Mouse (Mus musculus): Measurements from ENCODE around the gene Pou2f1. TPM values are rescaled to one million over a fixed set of nuclear protein-coding genes. Genes with fewer than 3 reads are reported as not detected.

Pou2f1 gene
- polyA plus RNA-seq, 1 experiment, result 10.8 TPM

GRCm38 (mm10) chr1:165860373-165861234 is 141.9 kb downstream of the Pou2f1 start:
- Histone ChIP-seq H3K4me1 (ENCODE audit: control insufficient read depth, insufficient read depth, low read length) (no peaks in the 10 kb centered on the region), H3K36me3 (ENCODE audit: control insufficient read depth, insufficient read depth, low read length) (no peaks in the 10 kb centered on the region), H3K27ac (ENCODE audit: insufficient read depth, low read depth, low read length) (no peak overlapping the region), H3K4me3 (ENCODE audit: insufficient read depth, low read depth, low read length) (no peak overlapping the region), H3K27me3 (replicated peaks; ENCODE audit: control insufficient read depth, insufficient read depth, low read length) (no peaks in the 10 kb centered on the region)
- WGBS, result 70% methylated on average over 9 of the region's 9 CpGs
- DNase-seq, result no peak
- TF ChIP-seq CTCF (conservative IDR thresholded peaks at IDR 0.05; ENCODE audit: insufficient read depth, insufficient read length, low read depth, low read length) (no peak), POLR2A (IDR thresholded peaks at IDR 0.05; ENCODE audit: low read depth, low read length) (no peak)

- WGBS, result 84% methylated on average over 5 of the region's 5 CpGs
- H3K4me1 ChIP-seq (ENCODE audit: control insufficient read depth, insufficient read depth, low read length), result no peaks in the 10 kb centered on the region
- H3K36me3 ChIP-seq (ENCODE audit: control insufficient read depth, insufficient read depth, low read length), result no peaks in the 10 kb centered on the region
- DNase-seq, result no peak
- H3K4me3 ChIP-seq (ENCODE audit: insufficient read depth, low read depth, low read length), result no peak overlapping the region
- H3K27me3 ChIP-seq (replicated peaks; ENCODE audit: control insufficient read depth, insufficient read depth, low read length), result no peaks in the 10 kb centered on the region
- TF ChIP-seq CTCF (conservative IDR thresholded peaks at IDR 0.05; ENCODE audit: insufficient read depth, insufficient read length, low read depth, low read length) (peak; percentile 62), POLR2A (IDR thresholded peaks at IDR 0.05; ENCODE audit: low read depth, low read length) (no peak)
- no peak overlapping the region for H3K27ac ChIP-seq (ENCODE audit: insufficient read depth, low read depth, low read length)
Measured at GRCm38 (mm10) chr1:165858356-165858755, 144.1 kb downstream of the Pou2f1 start.

DNA sequence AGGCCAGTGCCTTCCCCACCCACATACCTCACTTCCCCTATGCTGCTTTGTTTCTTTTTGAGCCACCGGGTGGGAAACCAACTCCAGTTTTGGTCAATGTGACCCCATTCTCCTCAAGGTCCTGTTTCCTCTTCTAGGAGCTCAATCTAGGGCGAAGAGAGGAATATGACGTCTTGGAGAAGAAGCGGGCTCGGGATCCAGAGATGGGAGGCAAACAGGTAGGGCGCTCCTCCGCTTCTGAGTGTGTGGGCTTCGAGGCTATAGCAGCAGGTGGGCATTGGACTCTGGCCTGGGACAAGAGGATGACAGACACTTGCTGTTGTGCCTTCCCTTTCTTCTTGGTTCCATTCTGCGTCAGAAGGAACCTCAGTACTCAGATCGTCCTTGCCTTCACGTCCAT is 145.2 kb downstream of the Pou2f1 start:
- WGBS, result 92% methylated on average over 11 of the region's 11 CpGs
- TF ChIP-seq CTCF (conservative IDR thresholded peaks at IDR 0.05; ENCODE audit: insufficient read depth, insufficient read length, low read depth, low read length) (no peak), POLR2A (IDR thresholded peaks at IDR 0.05; ENCODE audit: low read depth, low read length) (no peak)
- no peaks in the 10 kb centered on the region for H3K27me3 ChIP-seq (replicated peaks; ENCODE audit: control insufficient read depth, insufficient read depth, low read length)
- no peak overlapping the region for H3K27ac ChIP-seq (ENCODE audit: insufficient read depth, low read depth, low read length)
- H3K36me3 ChIP-seq (ENCODE audit: control insufficient read depth, insufficient read depth, low read length), result no peaks in the 10 kb centered on the region
- no peak for DNase-seq
- H3K4me1 ChIP-seq (ENCODE audit: control insufficient read depth, insufficient read depth, low read length), result no peaks in the 10 kb centered on the region
- no peak overlapping the region for H3K4me3 ChIP-seq (ENCODE audit: insufficient read depth, low read depth, low read length)

GRCm38 (mm10) chr1:165855759-165856545 is 146.5 kb downstream of the Pou2f1 start:
- Histone ChIP-seq H3K4me1 (ENCODE audit: control insufficient read depth, insufficient read depth, low read length) (no peaks in the 10 kb centered on the region), H3K36me3 (ENCODE audit: control insufficient read depth, insufficient read depth, low read length) (no peaks in the 10 kb centered on the region), H3K27me3 (replicated peaks; ENCODE audit: control insufficient read depth, insufficient read depth, low read length) (no peaks in the 10 kb centered on the region), H3K27ac (ENCODE audit: insufficient read depth, low read depth, low read length) (no peak overlapping the region), H3K4me3 (ENCODE audit: insufficient read depth, low read depth, low read length) (no peak overlapping the region)
- DNase-seq, result peak; percentile 25
- TF ChIP-seq CTCF (conservative IDR thresholded peaks at IDR 0.05; ENCODE audit: insufficient read depth, insufficient read length, low read depth, low read length), result no peak
- TF ChIP-seq POLR2A (IDR thresholded peaks at IDR 0.05; ENCODE audit: low read depth, low read length), result no peak
- 64% methylated on average over 9 of the region's 9 CpGs for WGBS

DNA sequence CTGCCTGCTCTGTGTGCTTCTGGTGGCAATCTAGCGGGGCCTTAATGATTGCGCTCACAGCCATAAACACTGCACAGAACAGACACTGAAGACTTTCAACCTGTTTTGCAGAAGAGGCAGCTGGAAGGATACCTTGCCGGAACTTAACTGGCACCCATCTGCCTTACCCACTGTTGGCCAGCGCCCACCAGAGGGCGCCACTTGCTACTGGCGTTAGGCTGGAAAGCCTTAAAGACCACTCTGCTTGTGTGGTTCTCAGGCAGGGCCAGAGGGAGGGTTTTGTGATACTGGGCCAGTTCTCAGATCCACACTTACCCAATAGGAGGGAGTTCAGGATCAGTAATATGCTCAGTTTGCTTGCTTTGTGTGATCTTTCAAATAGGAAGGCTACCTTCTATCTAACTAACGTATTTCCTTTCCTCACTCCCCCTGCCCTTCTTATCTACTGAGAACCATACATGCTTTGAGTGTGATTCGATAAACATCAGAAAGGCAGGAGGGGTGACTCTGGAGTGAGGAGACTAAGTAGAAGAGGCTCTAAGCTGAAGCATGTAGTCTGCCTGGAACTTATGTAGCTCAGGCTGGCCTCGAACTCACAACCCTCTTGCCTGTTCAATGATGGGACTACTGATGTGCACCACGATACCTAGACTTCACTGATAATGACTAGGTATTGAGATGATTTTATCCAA is 148.6 kb downstream of the Pou2f1 start:
- Histone ChIP-seq H3K4me1 (ENCODE audit: control insufficient read depth, insufficient read depth, low read length) (no peaks in the 10 kb centered on the region), H3K4me3 (ENCODE audit: insufficient read depth, low read depth, low read length) (no peak overlapping the region), H3K27me3 (replicated peaks; ENCODE audit: control insufficient read depth, insufficient read depth, low read length) (no peaks in the 10 kb centered on the region), H3K27ac (ENCODE audit: insufficient read depth, low read depth, low read length) (no peak overlapping the region), H3K36me3 (ENCODE audit: control insufficient read depth, insufficient read depth, low read length) (no peaks in the 10 kb centered on the region)
- peak; percentile 85 for TF ChIP-seq CTCF (conservative IDR thresholded peaks at IDR 0.05; ENCODE audit: insufficient read depth, insufficient read length, low read depth, low read length)
- no peak for TF ChIP-seq POLR2A (IDR thresholded peaks at IDR 0.05; ENCODE audit: low read depth, low read length)
- peak; percentile 59 for DNase-seq
- 67% methylated on average over 10 of the region's 10 CpGs for WGBS

GRCm38 (mm10) chr1:165853131-165853721 is 149.3 kb downstream of the Pou2f1 start:
- H3K36me3 ChIP-seq (ENCODE audit: control insufficient read depth, insufficient read depth, low read length), result no peaks in the 10 kb centered on the region
- no peak for TF ChIP-seq POLR2A (IDR thresholded peaks at IDR 0.05; ENCODE audit: low read depth, low read length)
- TF ChIP-seq CTCF (conservative IDR thresholded peaks at IDR 0.05; ENCODE audit: insufficient read depth, insufficient read length, low read depth, low read length), result no peak
- H3K4me1 ChIP-seq (ENCODE audit: control insufficient read depth, insufficient read depth, low read length), result no peaks in the 10 kb centered on the region
- no peak overlapping the region for H3K4me3 ChIP-seq (ENCODE audit: insufficient read depth, low read depth, low read length)
- no peak overlapping the region for H3K27ac ChIP-seq (ENCODE audit: insufficient read depth, low read depth, low read length)
- 70% methylated on average over 4 of the region's 4 CpGs for WGBS
- H3K27me3 ChIP-seq (replicated peaks; ENCODE audit: control insufficient read depth, insufficient read depth, low read length), result no peaks in the 10 kb centered on the region
- no peak for DNase-seq
